Mouse (Mus musculus): ENCODE results near the gene Gpm6b. TPM values are rescaled to one million over a fixed set of nuclear protein-coding genes. Genes with fewer than 3 reads are reported as not detected.

The Gpm6b gene
- polyA plus RNA-seq, 1 experiment from 2014 or later = 4.6 TPM

GRCm38 (mm10) chrX:166304355-166304754 lies 65.6 kb downstream of the Gpm6b start:
- DNase-seq (ENCODE audit: low spot score) = peak; percentile 17

GRCm38 (mm10) chrX:166307437-166308222 lies 68.9 kb downstream of the Gpm6b start:
- no peak for DNase-seq (ENCODE audit: low spot score)

- DNase-seq (ENCODE audit: low spot score) = no peak
These were observed 70.1 kb downstream of the Gpm6b start for GRCm38 (mm10) chrX:166308798-166309197.

- no peak for DNase-seq (ENCODE audit: low spot score)
These were observed 76.5 kb downstream of the Gpm6b start for GRCm38 (mm10) chrX:166315251-166315650.

- DNase-seq (ENCODE audit: low spot score) = peak; percentile 58
These were observed 78.1 kb downstream of the Gpm6b start for GRCm38 (mm10) chrX:166316552-166317375.

GRCm38 (mm10) chrX:166317376-166317679 lies 78.6 kb downstream of the Gpm6b start:
- no peak for DNase-seq (ENCODE audit: low spot score)

GRCm38 (mm10) chrX:166323226-166323625 lies 84.5 kb downstream of the Gpm6b start:
- DNase-seq (ENCODE audit: low spot score) = no peak

GRCm38 (mm10) chrX:166327621-166328020 lies 88.9 kb downstream of the Gpm6b start:
- no peak for DNase-seq (ENCODE audit: low spot score)

- no peak for DNase-seq (ENCODE audit: low spot score)
These were observed 89.6 kb downstream of the Gpm6b start for GRCm38 (mm10) chrX:166328219-166328901.

GRCm38 (mm10) chrX:166328904-166329451 lies 90.3 kb downstream of the Gpm6b start:
- DNase-seq (ENCODE audit: low spot score) = peak; percentile 21

- DNase-seq (ENCODE audit: low spot score) = no peak
These were observed 95.9 kb downstream of the Gpm6b start for GRCm38 (mm10) chrX:166334516-166335136.

GRCm38 (mm10) chrX:166338353-166338752 lies 99.6 kb downstream of the Gpm6b start:
- DNase-seq (ENCODE audit: low spot score) = no peak

- no peak for DNase-seq (ENCODE audit: low spot score)
These were observed 100.2 kb downstream of the Gpm6b start for GRCm38 (mm10) chrX:166338784-166339520.

- no peak for DNase-seq (ENCODE audit: low spot score)
These were observed 101.2 kb downstream of the Gpm6b start for GRCm38 (mm10) chrX:166339911-166340310.

- DNase-seq (ENCODE audit: low spot score) = no peak
These were observed 103.1 kb downstream of the Gpm6b start for GRCm38 (mm10) chrX:166341795-166342194.

- DNase-seq (ENCODE audit: low spot score) = no peak
These were observed 105.7 kb downstream of the Gpm6b start for GRCm38 (mm10) chrX:166344228-166345015.

- DNase-seq (ENCODE audit: low spot score) = no peak
These were observed 109.4 kb downstream of the Gpm6b start for GRCm38 (mm10) chrX:166348086-166348485.

GRCm38 (mm10) chrX:166348634-166349033 lies 109.9 kb downstream of the Gpm6b start:
- no peak for DNase-seq (ENCODE audit: low spot score)

- DNase-seq (ENCODE audit: low spot score) = peak; percentile 56
These were observed 113.1 kb downstream of the Gpm6b start for GRCm38 (mm10) chrX:166351790-166352189.

GRCm38 (mm10) chrX:166353412-166353811 lies 114.7 kb downstream of the Gpm6b start:
- no peak for DNase-seq (ENCODE audit: low spot score)
